Mouse (Mus musculus): ENCODE data around the gene Acsl4.
A peak's percentile ranks its signal among the peaks of the same experiment; 100 is the strongest.

Acsl4 gene

DNA sequence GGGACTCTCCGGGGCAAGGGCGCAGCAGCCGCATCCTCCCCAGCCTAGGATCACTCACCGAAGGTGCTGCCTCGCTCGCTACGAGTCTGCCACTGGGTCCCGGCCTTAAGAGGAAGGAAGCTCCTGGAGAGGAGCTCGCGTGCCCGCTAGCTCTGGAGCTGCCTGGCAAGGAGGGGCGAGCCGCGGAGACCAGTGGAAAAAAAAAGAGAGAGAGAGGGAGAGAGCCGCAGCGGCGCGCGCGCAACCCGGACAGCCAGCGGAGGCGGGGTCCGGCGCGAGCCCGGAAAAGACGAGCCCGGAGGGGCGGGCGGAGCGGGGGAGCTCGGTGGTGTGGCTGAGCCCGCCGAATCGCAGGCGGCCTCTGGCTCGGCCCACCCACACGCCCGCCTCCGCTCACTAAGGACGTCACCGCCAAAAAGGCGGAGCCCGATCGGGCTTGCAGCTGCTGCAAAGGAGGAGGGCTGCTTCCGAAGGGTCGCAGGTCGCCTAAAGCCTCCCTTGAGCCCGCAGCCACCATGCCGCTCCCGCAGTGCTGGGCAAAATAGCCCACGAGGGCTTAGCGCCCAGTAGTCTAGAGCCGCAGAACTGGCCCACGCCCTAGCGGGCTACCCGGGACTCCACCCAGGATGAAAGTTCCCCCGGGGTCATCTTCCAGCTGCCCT, at the start of gene Acsl4:
Gene Acsl4 (minus strand): TSS at position 289 of the 662 bp plus-strand sequence.
- DNase-seq (ENCODE audit: low read depth, low spot score): peak; percentile 71

DNA sequence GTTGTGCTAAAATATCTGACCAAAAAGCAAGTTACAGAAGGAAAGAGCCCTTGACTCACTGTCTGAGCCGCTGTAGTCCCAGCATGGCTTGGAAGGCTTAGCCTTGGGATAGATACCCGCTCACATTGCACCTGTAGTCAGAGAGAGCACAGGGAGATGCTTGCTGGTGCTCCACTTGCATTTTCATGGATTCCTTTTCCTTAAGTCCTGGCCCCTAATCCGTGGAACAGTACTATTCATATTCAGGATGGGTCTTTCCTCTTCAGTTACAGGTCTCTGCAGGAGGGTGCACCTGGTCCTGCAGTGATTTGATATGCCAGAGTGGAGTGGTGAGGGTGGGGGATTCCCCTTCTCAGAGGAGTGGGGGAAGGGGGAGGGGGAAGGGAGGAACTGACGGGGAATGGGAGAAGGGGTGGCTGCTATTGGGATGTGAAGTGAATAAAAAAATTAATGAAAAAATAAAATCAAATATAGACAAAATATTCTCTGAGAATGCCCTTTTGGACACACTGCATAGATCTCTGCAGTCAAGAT, 47.7 kb upstream of the Acsl4 start:
- no peak for DNase-seq (ENCODE audit: low read depth, low spot score)

DNA sequence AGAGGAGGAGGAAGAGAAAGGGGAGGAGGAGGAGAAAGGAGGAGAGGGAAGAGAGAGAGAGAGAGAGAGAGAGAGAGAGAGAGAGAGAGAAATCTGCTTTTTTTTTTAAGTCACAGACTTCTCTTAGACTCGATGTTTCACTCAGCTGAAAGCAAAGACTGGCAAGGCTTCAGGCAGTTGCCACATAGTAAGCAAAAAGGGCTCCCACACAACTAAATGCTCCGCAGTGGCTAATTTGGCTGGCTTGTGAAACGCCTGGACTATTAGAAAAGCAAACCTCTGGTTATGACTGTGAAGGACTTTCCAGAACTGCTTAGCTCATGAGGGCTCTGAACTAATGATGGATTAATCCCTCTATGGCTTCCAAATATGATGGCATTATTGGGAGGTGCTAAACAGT, 42.5 kb upstream of the Acsl4 start:
- DNase-seq (ENCODE audit: low read depth, low spot score): no peak

DNA sequence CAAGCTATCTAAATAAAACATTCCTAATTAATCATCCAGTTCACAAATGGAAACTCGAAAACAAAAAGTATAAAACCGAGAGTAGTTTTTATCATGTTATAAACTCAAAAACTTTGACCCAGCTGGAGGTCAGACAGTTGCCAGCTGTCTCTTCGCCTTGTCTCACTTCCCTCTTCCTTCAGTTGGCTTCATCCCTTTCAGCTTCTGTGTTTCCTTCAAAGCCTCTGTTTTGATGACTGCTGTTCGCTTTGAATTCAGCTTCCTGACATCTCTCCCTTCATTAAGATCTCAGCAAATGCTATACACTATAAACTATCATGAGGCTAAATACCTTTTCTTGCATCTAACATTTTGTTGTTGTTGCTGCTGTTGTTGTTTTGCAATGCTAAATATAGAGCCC, 36.8 kb upstream of the Acsl4 start:
- no peak for DNase-seq (ENCODE audit: low read depth, low spot score)

DNA sequence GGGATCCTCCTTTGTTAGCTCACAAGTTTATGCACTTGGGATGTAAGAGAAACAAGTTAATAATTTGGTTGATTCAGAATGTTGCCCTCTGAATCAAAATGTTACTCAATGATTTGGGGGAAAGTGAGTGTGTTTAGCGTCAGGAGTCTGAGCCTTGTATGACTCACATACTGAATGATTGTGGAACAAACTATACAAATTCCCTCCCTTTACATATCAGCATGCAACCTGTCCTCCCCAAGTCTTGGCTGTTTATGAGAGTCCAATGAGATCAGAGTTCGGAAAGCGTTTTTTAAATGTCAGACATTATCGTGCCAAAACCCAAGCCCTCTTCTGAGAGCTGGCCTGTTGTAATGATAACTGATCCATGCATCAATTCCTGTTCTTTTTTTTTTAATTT, 36.3 kb upstream of the Acsl4 start:
- no peak for DNase-seq (ENCODE audit: low read depth, low spot score)

DNA sequence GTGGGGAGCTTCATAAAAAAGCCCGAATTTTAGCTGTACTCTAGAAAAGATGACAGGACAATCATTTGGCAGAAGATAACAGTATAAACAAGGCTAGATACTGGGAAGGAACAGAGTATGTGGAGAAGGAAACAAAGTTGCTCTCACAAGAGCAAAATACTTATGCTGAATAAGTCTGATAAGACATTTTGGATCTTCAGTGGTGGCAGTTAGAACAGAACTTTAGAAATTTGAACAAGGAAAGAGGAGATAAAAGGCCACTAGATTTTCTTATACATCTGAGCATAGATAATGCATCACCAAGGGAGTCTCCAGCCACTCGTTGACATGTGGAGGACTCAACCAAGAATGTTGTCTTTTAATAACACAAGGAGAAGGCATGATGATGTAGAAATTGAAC, 23.5 kb upstream of the Acsl4 start:
- no peak for DNase-seq (ENCODE audit: low read depth, low spot score)

DNA sequence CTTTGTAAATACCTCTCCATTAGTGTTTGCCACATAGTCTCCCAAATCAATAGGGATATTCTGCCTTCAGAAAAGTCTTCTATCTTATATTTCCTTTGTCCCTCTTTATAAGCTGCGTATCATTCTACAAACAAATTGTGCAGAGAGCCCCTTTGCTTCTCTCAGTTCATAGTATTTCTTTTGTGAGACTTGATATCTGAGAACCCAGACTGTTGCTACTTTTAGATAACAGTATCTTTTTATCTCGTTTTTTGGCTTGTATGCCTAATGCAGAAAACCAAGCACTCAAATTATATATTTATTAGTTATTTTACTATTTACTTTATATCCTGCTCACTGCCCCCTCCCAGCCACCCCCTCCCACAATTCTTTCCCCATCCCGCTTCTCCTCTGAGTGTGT, 19.7 kb upstream of the Acsl4 start:
- no peak for DNase-seq (ENCODE audit: low read depth, low spot score)

DNA sequence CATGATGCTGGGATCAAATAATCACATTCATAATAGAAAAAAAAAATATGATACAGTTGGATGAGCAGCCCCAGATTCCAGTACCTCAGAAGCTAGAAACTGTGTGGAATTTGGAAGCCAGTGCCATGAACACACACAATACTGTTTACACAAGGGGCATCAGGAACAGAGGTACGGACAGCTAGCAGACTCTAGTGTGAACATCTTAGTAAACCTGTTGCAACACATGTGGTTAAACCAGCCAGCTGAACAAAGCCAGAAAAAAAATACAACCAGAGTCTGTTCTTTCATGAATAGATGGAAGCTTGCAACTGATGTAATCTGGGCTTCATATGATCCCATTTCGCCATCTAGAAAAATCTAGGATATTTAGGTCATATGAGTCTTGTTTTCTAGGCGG, 19.0 kb upstream of the Acsl4 start:
- no peak for DNase-seq (ENCODE audit: low read depth, low spot score)

DNA sequence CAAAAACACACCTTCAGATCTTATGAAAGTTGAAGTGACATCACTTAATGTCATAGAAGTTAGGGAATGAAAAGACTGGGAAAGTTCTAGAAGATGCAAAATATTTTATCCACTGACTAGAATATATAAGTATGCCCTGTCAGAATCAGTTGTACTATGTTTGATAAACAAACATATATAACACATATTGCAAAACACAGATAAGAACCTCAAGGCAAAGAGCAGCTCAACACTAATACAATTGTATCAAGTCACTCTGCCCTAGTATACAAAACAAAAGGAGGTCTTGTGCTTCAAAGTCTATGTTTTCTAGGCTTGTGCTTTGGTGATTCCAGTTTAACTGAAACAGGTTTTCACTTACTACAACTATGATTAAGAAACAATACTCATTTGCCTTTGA, 12.8 kb upstream of the Acsl4 start:
- no peak for DNase-seq (ENCODE audit: low read depth, low spot score)

DNA sequence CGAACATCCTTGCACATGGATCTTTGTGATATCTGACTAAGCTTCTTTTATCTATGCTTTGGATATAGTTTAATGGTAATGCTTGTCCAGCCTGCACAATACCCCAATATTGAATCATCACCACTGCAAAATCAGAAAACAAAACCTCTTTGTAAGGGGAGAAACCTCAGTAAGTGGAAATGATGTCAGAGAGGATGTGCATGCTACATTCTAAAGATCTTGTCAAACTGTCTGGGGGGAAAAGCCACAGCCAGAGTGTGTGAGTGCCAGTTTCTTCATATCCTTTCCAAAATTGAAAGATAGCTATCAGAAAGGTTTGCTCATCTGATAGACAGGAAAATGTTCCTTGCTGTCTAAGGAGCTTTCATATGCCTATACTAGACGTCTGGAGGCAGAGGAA, 8.3 kb upstream of the Acsl4 start:
- no peak for DNase-seq (ENCODE audit: low read depth, low spot score)

DNA sequence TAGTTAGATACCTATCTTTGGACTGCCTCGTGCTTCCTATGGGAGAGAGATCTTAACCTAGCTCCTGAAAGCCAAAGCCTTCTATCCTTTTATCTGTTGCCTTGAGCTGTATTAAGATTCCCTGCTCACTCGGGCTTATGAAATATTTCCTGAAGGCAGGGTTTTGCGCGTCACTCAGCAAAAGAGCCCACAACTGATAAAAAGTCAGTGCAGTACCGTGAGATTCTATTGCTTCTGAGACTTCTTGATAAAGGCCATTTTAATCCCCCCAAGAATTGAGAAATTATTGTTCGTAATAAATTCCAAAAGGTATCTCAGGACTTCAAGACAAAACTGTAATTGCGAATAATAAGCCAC, 552 bp upstream of the Acsl4 start:
- DNase-seq (ENCODE audit: low read depth, low spot score): no peak

DNA sequence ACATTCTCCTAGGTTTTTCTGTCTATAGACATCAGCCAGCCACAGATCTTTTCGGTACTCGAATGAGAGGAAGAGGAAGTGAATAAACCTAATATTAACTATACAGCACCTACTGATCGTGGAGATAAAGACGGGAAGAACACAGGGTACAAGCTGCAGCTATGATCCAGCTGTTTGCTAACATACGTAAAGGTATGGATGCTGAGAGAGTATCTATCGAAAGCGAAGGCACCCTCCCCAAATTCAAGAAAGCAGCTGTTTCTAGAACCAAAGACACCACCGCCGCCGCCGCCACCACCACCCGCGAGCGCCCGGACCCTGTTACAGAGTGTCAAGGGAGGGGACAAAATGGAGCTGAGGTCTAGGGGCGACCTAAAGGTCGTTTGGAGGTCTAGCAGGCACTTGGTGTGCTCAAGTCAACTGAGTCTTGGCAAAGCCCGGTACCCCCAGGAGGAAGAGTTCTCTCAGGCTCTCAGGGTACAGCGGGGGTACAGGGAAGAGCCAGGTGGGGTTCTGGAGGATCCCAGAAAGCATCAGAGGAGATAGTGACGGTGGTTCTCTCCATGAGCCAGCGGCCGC, 665 bp downstream of the Acsl4 start:
- no peak for DNase-seq (ENCODE audit: low read depth, low spot score)

DNA sequence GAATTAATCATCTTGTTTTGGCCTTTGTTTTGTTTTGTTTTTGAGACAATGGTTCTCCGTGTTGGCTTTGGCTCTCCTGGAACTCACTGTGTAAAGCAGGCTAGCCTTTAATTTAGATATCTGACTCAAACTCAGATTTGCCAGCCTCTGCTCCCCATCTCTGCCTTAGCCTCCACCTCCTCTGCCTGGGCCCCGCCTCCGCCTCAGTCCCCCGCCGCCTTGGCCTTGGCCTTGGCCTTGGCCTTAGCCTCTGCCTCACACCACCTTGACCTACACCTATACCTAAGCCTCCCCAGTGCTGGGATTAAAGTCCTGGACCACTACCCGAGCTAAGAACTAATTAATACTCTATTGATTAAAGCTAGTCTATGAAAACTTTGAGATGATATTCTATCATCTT, 2.2 kb downstream of the Acsl4 start:
- DNase-seq (ENCODE audit: low read depth, low spot score): no peak

DNA sequence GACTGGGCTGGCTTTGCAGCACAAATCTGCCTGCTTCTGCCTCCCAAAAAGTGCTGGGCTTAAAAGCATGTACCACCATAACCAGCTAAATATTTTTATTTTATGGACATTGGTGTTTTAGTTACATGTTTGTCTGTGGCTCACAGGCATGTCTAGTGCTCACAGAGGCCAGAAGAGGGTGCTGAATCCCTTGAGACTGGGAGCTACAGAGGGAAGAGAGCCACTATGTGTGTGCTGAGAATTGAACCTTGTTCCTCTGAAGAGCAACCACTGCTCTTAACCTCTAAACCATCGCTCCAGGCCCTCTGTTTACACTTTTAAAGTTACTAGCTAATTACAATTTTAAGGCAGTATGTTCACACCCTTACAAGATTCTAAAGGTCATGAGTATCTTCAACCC, 2.7 kb downstream of the Acsl4 start:
- no peak for DNase-seq (ENCODE audit: low read depth, low spot score)

DNA sequence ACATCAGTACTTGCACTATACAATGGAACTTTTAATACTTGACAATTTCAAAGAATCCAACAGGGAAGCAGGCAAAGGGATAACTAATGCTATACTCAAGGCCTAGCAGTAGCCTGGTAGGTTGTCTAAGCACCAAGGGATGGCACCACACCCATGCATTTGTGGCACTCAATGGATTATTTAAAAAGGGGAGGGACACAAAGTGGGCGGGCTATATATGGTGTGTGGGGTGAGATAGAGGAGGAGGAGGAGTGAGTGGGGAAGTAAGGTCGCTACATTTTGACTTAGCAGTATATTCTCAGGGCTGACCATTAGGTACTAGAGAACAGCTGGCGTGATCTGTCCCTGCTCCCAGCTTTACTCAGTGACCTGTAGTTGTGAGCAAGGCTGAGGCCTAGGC, 5.4 kb downstream of the Acsl4 start:
- DNase-seq (ENCODE audit: low read depth, low spot score): no peak

DNA sequence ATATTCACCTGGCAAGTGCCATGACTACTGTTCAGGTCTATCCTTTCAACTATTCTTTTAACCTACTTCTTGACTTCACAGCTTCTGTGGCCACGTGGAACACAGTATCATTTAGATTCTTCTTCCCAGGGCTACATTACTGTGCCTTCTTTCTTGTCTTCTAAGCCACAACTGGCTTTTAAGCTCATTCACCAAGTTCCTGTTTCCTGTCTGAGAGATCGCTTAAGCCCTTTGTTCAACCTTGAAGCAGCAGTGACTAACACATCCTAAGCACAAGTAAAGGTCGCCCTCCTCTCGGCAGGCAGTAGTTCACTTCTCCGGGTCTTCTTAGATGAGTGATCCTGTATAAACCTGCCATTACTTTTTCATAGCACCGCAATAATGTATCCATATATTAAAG, 10.4 kb downstream of the Acsl4 start:
- DNase-seq (ENCODE audit: low read depth, low spot score): no peak

DNA sequence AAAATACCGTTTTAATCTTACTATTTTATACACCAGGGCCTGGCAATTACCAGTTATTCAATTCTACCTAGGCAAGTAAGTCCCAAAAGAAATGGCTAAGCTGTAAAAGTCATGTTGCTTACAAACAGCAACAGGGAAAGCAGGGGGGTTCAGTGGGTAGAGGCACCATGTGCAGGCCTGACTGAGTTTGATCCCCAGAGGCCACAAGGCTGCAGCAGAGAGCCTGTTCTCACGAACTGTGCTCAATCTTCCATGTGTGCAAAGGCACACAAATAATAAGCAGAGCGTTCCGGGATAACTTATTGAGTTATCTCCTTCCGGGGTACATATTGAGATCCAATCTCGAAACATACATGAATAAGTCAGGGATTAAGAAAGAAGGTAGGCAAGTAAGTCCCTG, 12.3 kb downstream of the Acsl4 start:
- DNase-seq (ENCODE audit: low read depth, low spot score): no peak

DNA sequence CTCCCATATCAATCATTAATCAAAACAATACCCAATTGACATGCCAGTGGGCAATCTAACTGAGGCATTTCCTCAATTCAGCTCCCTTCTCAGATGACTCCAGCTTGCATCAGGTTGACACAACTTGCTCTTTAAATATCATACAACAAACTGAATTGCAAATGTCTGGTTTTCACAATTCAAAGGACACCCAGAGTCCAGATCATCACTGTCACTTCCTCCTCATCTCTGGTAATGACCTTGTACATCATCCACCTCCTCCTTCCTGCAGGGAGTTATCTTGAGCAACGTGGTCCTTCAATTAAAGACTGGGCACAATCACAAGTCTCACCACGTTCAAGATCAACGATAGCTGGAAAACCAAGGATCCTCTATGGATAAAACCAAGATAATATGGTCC, 13.0 kb downstream of the Acsl4 start:
- no peak for DNase-seq (ENCODE audit: low read depth, low spot score)

DNA sequence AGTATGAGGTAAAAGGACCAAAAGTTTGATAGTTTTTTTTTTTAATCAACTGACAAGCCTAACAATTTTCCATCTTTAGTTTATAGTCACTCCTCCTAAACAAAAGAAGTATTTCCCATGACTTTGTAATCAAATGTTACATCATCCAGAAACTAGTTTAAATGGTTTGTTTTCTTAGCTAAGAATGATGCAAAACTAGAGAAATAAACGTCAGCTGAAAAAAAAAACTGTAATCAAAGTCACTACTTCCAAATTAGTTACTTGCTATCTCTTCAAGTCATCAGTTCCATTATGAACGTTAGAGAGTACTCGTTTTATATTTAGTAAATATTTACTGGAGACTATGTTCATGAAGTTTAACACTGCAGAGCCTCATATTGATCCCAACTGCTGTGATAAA, 13.6 kb downstream of the Acsl4 start:
- no peak for DNase-seq (ENCODE audit: low read depth, low spot score)

DNA sequence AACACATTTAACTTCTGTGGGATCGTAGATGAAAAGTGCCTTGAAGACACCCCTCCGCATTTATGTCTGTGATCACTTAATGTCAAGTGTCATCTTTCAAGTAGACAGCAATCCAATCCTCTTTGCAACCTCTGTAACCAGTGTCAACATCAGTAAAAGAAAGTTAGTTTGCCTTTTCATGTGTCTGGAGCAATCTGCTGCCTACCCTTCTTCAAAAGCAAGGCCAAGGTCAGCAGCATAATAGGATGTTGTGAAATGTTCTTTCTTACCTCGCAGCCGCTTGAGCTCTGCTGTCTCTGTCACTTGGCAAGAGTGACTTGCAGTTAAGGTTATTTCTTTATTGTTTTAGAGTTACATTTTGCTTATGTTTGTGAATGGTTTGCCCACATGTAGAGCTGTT, 14.8 kb downstream of the Acsl4 start:
- DNase-seq (ENCODE audit: low read depth, low spot score): no peak

DNA sequence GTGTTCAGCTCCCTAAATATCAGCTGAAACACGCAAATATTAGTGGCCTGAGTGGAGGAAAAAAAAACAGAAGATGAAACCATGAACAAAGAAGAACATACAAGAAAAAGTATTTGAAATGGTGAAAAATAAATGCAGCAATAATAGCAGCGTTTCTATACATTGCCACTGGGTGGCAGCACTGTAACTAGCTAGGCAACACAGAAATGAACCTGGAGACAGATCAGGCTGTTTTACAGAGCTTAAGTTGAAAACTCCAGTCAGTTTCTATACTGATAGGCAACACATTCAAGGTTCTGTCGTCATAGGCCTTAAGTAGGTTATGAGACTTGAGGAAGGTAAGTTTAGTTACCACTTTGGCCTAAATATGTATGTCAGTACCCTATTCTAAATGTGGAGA, 17.9 kb downstream of the Acsl4 start:
- DNase-seq (ENCODE audit: low read depth, low spot score): peak; percentile 32

DNA sequence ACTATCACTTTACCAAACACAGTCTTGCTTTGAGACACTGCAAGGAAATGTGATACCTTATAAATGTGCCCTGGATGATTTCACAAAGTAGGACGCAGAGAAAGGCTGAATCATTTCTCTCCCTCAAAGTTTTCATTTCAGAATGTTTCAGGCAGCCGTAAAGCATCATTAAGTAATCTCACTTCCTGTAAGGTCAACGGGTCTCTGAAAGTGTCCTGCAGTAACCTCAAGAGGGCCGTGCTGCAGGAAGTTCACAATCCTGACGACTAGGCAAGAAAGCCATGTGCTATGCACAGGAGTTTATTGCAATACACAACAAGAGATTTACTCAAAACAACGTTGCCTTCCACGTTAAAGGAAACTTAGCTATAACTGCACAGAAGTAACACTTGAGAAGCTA, 20.4 kb downstream of the Acsl4 start:
- DNase-seq (ENCODE audit: low read depth, low spot score): no peak

DNA sequence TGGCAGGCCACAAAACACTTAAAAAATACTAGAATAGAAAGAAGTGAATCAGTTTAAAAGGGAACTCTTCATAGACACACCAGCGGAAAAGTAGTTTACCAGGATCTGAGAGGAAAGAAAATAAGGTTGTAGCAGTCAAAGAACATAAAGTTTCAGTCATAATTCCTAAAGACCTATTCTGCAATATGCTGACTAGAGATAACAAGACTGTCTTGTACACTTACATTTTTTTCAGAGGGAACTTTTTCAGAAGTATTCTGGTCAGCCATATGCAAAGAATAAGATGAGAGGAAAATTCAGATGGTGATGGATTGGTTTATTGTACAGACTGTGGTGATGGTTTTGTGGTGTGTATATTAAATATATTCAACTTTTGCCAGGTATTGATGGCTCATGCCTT, 26.5 kb downstream of the Acsl4 start:
- DNase-seq (ENCODE audit: low read depth, low spot score): no peak

DNA sequence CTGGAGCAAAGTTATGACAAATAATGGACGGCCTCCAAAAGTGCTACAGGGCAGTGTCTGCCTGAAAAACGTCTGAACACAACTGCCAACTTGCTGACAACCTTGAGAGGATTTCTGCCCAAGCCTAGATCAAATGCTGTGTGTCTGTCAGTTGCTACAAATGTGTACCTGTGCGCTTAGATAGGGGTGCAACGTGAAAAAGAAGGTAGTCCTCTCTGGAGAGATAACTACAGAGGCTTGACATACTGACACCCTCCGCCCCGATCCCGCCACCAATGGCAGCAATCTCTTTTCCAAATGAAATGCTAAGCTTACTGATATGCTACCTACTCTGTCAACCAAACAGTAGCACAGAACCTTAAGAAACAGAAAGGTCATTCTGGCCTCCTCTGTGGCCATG, 31.3 kb downstream of the Acsl4 start:
- no peak for DNase-seq (ENCODE audit: low read depth, low spot score)
